Mouse (Mus musculus) intestine, postnatal 0 days (tissue): ENCODE measurements around the gene Reck. TPM values are rescaled to one million over a fixed set of nuclear protein-coding genes. Genes with fewer than 3 reads are reported as not detected.

ENCODE experiments used
- ATAC-seq: fragments of 200-750 bp; cut with Nextera tagmentation; 2 replicates; pipeline ENCODE4 v1.8.0; 2017; ENCODE audit warnings: mild to moderate bottlenecking, moderate TSS enrichment, moderate library complexity
- H3K27ac ChIP-seq: fragments of 300-500 bp; sonication (generic); 2 replicates; pipeline ENCODE4 v1.5.1; 2014; ENCODE audit warnings: mild to moderate bottlenecking, low read depth, low read length, moderate library complexity
- H3K27me3 ChIP-seq: fragments of 300-500 bp; sonication (generic); replicated peaks from 2 replicates; pipeline ENCODE4 v1.6.1; 2014; ENCODE audit warnings: low read length, mixed read lengths; ENCODE audit not compliant: control insufficient read depth, insufficient read depth
- H3K36me3 ChIP-seq: fragments of 300-500 bp; sonication (generic); 2 replicates; pipeline ENCODE4 v1.6.1; 2014; ENCODE audit warnings: mild to moderate bottlenecking, moderate library complexity; ENCODE audit not compliant: control insufficient read depth, insufficient read depth
- H3K4me1 ChIP-seq: fragments of 300-500 bp; sonication (generic); replicated peaks from 2 replicates; pipeline ENCODE4 v1.6.1; 2014; ENCODE audit warnings: antibody characterized with exemption, low read length, mixed read lengths; ENCODE audit not compliant: control insufficient read depth, insufficient read depth
- H3K4me2 ChIP-seq: fragments of 300-500 bp; sonication (generic); replicated peaks from 2 replicates; pipeline ENCODE4 v1.6.1; 2014; ENCODE audit warnings: low read depth, mild to moderate bottlenecking, moderate library complexity
- H3K4me3 ChIP-seq: fragments of 300-500 bp; sonication (generic); 2 replicates; pipeline ENCODE4 v1.5.1; 2014; ENCODE audit warnings: low read depth, low read length
- H3K9ac ChIP-seq: fragments of 300-500 bp; sonication (generic); 2 replicates; pipeline ENCODE4 v1.6.1; 2014; ENCODE audit warnings: mild to moderate bottlenecking, low read depth, low read length
- H3K9me3 ChIP-seq: fragments of 300-500 bp; sonication (generic); 2 replicates; pipeline ENCODE4 v1.6.1; 2016; ENCODE audit warnings: mixed run types; ENCODE audit not compliant: control insufficient read depth
- CTCF ChIP-seq: sonication (generic); IDR thresholded peaks from 2 replicates; pipeline ENCODE4 v1.5.1; 2016; ENCODE audit warnings: low read depth, mild to moderate bottlenecking, control low read depth, antibody characterized with exemption, moderate library complexity
- WGBS: fragments of 180-500 bp; shearing (Covaris S2); extraction: QIAGEN DNeasy Blood & Tissue Kit; methylation state at CpG from one replicate; pipeline ENCODE4 v1.1.7; 2014; 5-methylcytosine and 5-hydroxymethylcytosine counted together
- polyA plus RNA-seq: library from polyadenylated mRNA; unstranded; fragments of >200 nt; fragmentation: Nextera tagmentation; extraction: Ambion mirVana; gene quantifications from 2 replicates; pipeline ENCODE4 v1.2.1, GENCODE M21; 2015

Gene Reck
- polyA plus RNA-seq, 1 experiment from 2014 or later, result 5.7 TPM

DNA sequence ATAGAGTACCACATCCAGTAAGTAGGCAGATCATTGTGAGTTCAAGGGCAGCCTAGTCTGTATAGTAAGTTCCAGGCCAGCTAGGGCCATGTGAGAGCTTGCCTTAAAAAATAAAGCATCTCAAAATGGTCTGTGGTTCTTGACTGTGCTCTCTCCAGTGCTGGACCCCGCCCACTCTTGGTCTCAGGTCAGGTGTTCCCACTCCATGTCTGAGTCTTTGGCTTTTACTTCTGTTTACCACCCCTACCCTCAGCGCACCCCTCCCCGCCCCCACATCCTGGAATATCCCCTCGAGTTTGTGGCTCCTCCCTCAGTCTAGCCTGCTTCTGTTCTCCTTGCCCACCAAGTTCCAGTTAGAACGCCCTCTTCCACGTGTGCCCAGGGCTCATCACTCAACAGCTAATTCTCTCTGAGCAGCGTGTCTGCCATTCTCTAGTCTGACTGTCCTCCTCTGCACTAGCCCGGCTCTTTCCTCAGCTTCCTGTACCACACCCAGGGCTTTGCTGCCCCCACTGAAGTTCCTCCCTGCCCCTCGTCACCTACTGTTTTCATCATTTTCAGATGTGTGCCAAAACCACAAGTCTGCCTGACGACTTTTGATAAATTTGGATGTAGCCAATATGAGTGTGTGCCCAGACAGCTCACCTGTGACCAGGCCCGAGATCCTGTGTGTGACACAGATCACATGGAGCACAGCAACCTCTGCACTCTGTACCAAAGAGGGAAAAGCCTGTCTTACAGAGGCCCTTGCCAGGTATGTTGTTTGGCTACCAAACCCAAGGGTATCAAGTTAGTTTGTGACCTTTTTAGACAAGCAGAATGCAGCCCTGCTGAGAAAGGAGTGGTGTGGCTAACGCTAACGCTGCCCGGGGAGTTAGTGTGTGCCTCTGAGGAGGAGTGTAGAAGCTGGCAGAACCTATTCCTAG lies 61.7 kb downstream of the Reck start:
- 79% methylated on average over 14 of the region's 14 CpGs for WGBS
- Histone ChIP-seq H3K9me3 (no peaks in the 10 kb centered on the region), H3K27me3 (no peaks in the 10 kb centered on the region), H3K4me2 (no peak overlapping the region), H3K9ac (no peak overlapping the region), H3K27ac (no peak overlapping the region), H3K36me3 (peaks cover 4% of the 10 kb centered on the region; the same call in 1 of the 2 replicates), H3K4me3 (no peak overlapping the region), H3K4me1 (no peaks in the 10 kb centered on the region)
- no peak for ATAC-seq
- no peak for TF ChIP-seq CTCF

DNA sequence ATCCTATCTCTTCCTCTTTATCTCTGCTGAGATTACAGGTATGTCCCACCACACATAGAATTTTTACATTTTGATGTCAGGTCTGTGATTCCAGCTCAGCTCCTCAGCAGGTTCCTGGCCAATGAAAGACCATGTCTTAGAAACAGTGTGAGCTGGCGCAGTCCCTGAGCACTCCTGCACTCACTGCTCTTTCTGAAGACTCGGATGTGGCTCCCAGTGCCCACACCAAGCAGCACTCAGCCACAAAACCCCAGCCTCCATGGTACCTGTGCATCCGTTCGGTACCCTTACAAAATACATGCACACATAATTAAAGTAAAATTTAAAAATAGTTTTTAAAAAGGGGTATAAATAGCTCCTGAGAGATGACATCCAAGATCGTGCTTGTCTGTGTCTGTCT lies 66.0 kb downstream of the Reck start:
- Histone ChIP-seq H3K36me3 (peaks cover 4% of the 10 kb centered on the region; the same call in 1 of the 2 replicates), H3K27ac (no peak overlapping the region), H3K9ac (no peak overlapping the region), H3K4me3 (no peak overlapping the region), H3K4me1 (no peaks in the 10 kb centered on the region), H3K4me2 (no peak overlapping the region), H3K9me3 (no peaks in the 10 kb centered on the region), H3K27me3 (no peaks in the 10 kb centered on the region)
- TF ChIP-seq CTCF, result no peak
- ATAC-seq, result no peak
- WGBS, result 93% methylated on average over 5 of the region's 5 CpGs

GRCm38 (mm10) chr4:43942421-43942820 lies 67.1 kb downstream of the Reck start:
- no peak overlapping the region for H3K4me2 ChIP-seq
- no peak for TF ChIP-seq CTCF
- H3K4me3 ChIP-seq, result no peak overlapping the region
- H3K27ac ChIP-seq, result no peak overlapping the region
- H3K9me3 ChIP-seq, result no peaks in the 10 kb centered on the region
- H3K36me3 ChIP-seq, result peaks cover 4% of the 10 kb centered on the region; the same call in 1 of the 2 replicates
- WGBS, result 89% methylated on average over 8 of the region's 8 CpGs
- H3K27me3 ChIP-seq, result no peaks in the 10 kb centered on the region
- ATAC-seq, result no peak
- no peak overlapping the region for H3K9ac ChIP-seq
- no peaks in the 10 kb centered on the region for H3K4me1 ChIP-seq

DNA sequence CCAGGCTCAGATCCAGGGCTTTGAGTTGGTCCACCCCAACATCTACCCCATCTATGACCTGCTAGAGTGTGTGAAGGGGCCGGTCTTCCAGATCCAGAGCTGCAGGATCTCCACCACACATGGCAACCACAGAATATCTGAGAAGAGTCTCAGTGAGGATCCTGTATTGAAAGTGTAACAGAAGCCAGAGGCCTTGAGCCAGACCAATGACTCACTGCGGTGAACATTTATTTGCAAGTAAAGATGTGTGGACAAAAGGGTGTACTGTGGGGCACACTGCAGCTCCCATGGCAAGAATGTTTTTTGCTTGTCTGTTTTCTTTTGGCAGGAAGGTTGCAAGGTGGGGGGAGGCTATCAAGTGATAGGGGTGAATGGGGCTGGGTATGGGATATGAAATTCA lies 72.2 kb downstream of the Reck start:
- Histone ChIP-seq H3K4me1 (no peaks in the 10 kb centered on the region), H3K27ac (no peak overlapping the region), H3K9ac (no peak overlapping the region), H3K4me3 (no peak overlapping the region), H3K4me2 (no peak overlapping the region), H3K36me3 (no peaks in the 10 kb centered on the region), H3K27me3 (no peaks in the 10 kb centered on the region), H3K9me3 (no peaks in the 10 kb centered on the region)
- no peak for TF ChIP-seq CTCF
- ATAC-seq, result no peak
- WGBS, result 93% methylated on average over 2 of the region's 2 CpGs

- WGBS, result under 1% methylated on average over 44 of the region's 45 CpGs
Measured at GRCm38 (mm10) chr4:43957292-43957845, 82.0 kb downstream of the Reck start, which contains the start of gene Glipr2. TSS of gene Glipr2 (plus strand) at chr4:43957401.

GRCm38 (mm10) chr4:43957846-43958461 lies 82.6 kb downstream of the Reck start:
- H3K4me3 ChIP-seq, result peak overlapping the region; percentile 63
- ATAC-seq, result peak; percentile 13; the same call in 1 of the 2 replicates
- no peaks in the 10 kb centered on the region for H3K9me3 ChIP-seq
- peak overlapping the region; percentile 37; the same call in 1 of the 2 replicates for H3K27ac ChIP-seq
- peak overlapping the region; percentile 99 for H3K4me2 ChIP-seq
- TF ChIP-seq CTCF, result no peak
- no peaks in the 10 kb centered on the region for H3K27me3 ChIP-seq
- H3K9ac ChIP-seq, result peak overlapping the region; percentile 50
- peaks cover 7% of the 10 kb centered on the region; the same call in 1 of the 2 replicates for H3K4me1 ChIP-seq
- WGBS, result under 1% methylated on average over 26 of the region's 26 CpGs
- no peaks in the 10 kb centered on the region for H3K36me3 ChIP-seq

More at GRCm38 (mm10) chr4:43957292-43957845, 82.0 kb downstream of the Reck start, which contains the start of gene Glipr2:
- H3K9me3 ChIP-seq, result no peaks in the 10 kb centered on the region
- H3K36me3 ChIP-seq, result no peaks in the 10 kb centered on the region
- H3K4me2 ChIP-seq, result peak within 1 kb of the TSS; percentile 99
- H3K9ac ChIP-seq, result peak within 1 kb of the TSS; percentile 50
- peak; percentile 90 for TF ChIP-seq CTCF
- H3K4me1 ChIP-seq, result peaks cover 7% of the 10 kb centered on the region; the same call in 1 of the 2 replicates
- peak within 1 kb of the TSS; percentile 63 for H3K4me3 ChIP-seq
- H3K27me3 ChIP-seq, result no peaks in the 10 kb centered on the region
- peak within 1 kb of the TSS; percentile 37; the same call in 1 of the 2 replicates for H3K27ac ChIP-seq
- ATAC-seq, result peak; percentile 66
